Mouse (Mus musculus) 3T3-L1 (cell line): ENCODE data around the gene Ppp1r13b.

Experiments used
- DNase-seq: peaks from one replicate; pipeline ENCODE4 v3.0.0-alpha.2; 2015; ENCODE audit warnings: low read depth, low spot score

Gene Ppp1r13b

GRCm38 (mm10) chr12:111916514-111917217 lies 8.8 kb upstream of the Ppp1r13b start:
- no peak for DNase-seq

- no peak for DNase-seq
Observed at GRCm38 (mm10) chr12:111915781-111916180, 7.9 kb upstream of the Ppp1r13b start.

DNA sequence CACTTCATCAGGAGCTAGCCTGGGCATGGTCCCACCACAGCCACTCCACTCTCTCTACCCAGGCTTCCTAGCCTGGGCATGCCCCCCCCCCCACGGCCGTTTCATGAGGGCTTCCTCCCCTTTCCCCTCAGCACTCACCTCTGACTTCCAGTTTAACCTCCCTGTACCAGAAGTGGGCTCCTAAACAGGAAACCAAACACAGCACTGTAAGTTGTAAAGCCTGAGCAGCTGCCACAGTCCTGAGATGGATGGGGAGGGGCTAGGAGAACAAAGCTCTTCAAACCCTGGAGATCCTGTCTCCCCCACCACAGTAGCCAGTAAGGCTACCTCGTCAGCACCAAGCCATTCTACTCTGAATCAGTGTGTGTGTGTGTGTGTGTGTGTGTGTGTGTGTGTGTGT lies 6.1 kb upstream of the Ppp1r13b start:
- DNase-seq = no peak

- no peak for DNase-seq
Observed at GRCm38 (mm10) chr12:111912802-111913201, 4.9 kb upstream of the Ppp1r13b start.

- no peak for DNase-seq
Observed at GRCm38 (mm10) chr12:111911796-111912195, 3.9 kb upstream of the Ppp1r13b start.

- DNase-seq = no peak
Observed at GRCm38 (mm10) chr12:111911171-111911760, 3.4 kb upstream of the Ppp1r13b start.

- no peak for DNase-seq
Observed at GRCm38 (mm10) chr12:111908997-111909550, 1.2 kb upstream of the Ppp1r13b start.

DNA sequence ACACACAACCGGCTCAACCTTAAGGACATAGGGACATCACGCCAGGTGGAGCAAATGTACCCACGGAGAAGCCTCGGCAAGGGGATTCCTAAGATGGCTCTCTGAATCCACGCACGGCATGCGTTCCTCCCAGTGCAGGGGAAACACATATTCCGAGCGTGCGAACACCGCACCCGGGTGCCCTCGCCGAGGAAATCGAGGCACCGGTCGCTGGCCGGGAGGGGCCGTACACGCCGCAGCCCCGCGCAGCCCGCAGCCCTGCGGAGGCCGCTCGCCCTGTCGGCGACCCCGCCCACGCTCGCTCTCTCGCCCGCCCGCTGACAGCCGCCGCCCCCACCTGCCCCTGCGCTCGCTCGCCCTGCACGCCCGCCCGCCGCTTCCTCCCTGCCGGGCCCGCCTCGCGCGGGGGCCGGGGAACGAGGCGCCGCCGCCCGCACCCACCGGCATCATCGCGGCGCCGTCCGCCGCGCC lies 454 bp downstream of the Ppp1r13b start:
- no peak for DNase-seq

GRCm38 (mm10) chr12:111906309-111906875 lies 1.5 kb downstream of the Ppp1r13b start:
- DNase-seq = no peak

GRCm38 (mm10) chr12:111902488-111902887 lies 5.4 kb downstream of the Ppp1r13b start:
- DNase-seq = no peak

- DNase-seq = no peak
Observed at GRCm38 (mm10) chr12:111901105-111901875, 6.6 kb downstream of the Ppp1r13b start.

DNA sequence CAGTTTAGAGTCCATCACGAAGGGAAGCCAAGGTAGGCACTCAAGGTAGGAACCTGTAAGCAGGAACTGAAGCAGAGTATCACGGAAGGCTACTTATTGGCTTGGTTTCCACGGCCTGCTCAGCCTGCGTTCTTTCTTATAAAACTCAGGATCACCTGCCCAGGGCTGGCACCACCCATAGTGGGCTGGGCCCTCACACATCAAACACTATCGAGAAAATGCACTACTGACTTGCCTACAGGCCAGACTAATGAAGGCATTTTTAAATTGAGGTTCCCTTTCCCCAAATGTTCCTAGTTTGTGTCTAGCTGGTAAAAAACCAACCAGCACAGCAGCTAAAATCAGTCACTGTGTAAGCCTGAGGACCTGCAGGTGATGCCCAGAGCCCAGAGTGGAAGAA lies 8.3 kb downstream of the Ppp1r13b start:
- no peak for DNase-seq

- no peak for DNase-seq
Observed at GRCm38 (mm10) chr12:111898686-111899085, 9.2 kb downstream of the Ppp1r13b start.

DNA sequence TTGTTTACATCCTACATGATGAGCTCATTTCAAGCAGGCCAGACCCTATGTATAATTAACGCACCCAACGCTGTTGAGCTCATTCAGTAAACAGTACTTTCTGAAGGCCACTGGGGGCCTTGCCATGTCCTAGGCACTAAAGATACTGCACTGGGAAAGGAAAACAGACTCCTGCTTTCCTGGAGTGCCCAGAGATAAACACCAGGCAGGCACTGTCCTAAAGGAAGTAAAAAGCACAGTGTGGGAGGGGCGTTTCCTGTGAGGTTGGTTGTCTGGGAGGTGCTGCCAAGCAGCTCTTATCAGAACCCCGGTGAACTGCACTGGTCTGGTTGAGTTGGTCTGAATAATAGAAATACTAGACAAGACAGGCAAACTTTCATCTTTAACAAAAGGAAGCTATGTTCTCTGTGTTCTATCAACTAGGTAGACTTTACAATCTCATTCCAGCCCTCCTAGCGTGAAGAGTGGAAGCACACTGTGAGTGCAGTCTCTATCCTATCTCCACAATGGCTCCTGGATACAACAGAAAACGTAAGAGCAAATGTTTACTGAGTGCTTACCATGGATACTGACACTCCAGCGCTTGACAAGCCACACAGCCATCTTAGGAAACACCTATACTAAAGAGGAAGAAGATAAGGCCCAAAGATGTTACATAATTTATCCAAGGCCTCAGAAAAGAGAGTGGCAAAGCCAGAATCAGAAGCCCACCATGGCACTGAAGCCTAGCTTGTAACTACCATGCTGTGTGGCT lies 10.8 kb downstream of the Ppp1r13b start:
- no peak for DNase-seq

DNA sequence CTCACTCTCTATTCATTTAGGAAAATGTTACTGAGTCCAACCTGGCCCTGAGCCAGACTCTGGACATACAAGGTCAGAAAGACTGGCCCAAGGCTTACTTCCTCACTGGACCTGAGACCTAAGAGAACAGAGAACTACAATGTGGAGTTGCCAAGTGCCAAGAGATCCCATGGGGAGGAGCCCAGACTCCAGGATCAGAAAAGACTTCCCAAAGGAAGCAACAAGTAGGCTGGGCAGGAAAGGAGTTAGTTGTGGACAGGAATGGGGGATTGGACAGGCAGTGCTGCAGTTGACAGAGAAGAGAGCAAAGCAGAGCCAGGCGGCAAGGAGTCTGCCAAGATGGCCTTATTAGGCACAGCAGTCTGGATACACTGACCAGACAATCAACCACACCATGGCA lies 13.8 kb downstream of the Ppp1r13b start:
- peak; percentile 26 for DNase-seq

- DNase-seq = no peak
Observed at GRCm38 (mm10) chr12:111892981-111893380, 14.9 kb downstream of the Ppp1r13b start.

- no peak for DNase-seq
Observed at GRCm38 (mm10) chr12:111891800-111892199, 16.1 kb downstream of the Ppp1r13b start.

- no peak for DNase-seq
Observed at GRCm38 (mm10) chr12:111889251-111889650, 18.7 kb downstream of the Ppp1r13b start.

DNA sequence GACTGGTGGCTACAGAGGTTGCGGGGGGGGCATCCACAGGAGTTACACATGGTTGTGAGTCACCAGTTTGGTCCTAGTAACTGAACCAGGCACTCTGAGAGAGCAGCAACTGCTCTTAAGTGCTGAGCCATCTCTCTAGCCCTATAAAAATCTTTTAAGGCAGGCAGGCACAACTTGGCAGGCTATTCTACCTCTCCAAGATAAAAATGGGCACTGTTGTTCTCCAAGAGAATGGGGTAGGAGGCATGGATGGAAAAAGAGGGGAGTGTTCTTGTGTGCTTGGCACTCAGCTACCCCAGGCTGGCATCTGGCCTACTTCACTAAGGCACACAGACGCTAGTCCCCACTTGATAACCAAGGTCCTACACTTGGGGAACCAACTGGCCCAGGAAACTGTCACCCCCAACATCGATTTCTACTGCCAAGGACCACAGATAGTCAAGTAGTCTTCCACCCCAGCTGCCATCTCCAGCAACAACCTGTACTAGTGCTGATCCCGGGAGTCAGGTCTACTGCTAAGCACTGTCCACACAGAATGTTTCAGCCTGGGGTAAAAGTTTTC lies 19.5 kb downstream of the Ppp1r13b start:
- no peak for DNase-seq

GRCm38 (mm10) chr12:111887005-111887404 lies 20.9 kb downstream of the Ppp1r13b start:
- no peak for DNase-seq

GRCm38 (mm10) chr12:111882852-111883251 lies 25.1 kb downstream of the Ppp1r13b start:
- DNase-seq = no peak
